Mouse (Mus musculus) adrenal gland, postnatal 36 days (tissue): ENCODE measurements around the gene Reep6. TPM values are rescaled to one million over a fixed set of nuclear protein-coding genes. Genes with fewer than 3 reads are reported as not detected.
A peak's percentile ranks its signal among the peaks of the same experiment; 100 is the strongest.
"Not testable (repeated sequence)": the region's sequence is repeated elsewhere in the genome, so short reads cannot be mapped to it uniquely, and the experiment has no call there.

Experiments
- DNase-seq, 2 experiments: peaks; one replicate each; pipeline ENCODE4 v3.0.0; 2021; ENCODE audit warnings: mixed read lengths in 1 of 2
- total RNA-seq, 2 experiments: library from RNA; stranded (reverse); gene quantifications; 2 replicates each; pipeline ENCODE4 v1.2.3; 2021

The Reep6 gene
- total RNA-seq, 2 experiments from 2014 or later = 11.0 to 13.7 TPM

DNA sequence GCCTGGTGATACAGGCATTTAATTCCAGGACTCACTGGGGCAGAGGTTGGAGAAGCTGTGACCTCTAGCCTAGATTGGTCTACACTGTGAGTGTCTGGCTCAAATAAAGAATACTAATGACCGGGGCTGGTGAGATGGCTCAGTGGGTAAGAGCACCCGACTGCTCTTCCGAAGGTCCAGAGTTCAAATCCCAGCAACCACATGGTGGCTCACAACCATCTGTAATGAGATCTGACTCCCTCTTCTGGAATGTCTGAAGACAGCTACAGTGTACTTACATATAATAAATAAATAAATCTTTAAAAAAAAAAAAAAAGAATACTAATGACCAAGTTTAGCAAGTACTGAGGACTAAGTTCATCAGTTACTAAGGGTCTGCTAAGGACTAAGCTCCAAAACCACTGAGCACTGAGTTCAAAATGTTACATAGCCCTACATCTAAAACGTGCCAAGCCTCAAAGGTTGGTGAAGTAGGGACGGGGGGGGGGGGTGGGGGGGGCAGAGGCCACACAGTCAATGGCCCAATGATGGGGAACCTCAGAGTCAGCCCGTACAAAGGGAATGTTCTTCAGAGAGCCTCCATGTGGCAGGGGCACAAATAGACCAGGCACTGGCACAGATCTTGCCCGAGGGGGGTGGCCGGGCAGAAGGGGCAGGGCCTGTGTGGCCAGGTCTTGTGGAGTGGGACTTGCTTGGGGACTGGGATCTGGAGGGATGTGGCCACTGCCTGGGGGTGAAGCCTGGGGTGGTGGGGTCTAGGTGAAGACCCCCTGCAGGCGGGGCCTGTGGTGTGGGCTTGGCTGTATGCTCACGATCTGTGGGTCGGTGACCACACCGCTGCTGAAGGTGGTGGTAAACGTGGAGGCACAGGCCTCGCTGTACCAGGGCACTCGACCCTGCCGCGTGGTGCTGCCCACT lies 5.4 kb upstream of the Reep6 start:
- DNase-seq = no peak

DNA sequence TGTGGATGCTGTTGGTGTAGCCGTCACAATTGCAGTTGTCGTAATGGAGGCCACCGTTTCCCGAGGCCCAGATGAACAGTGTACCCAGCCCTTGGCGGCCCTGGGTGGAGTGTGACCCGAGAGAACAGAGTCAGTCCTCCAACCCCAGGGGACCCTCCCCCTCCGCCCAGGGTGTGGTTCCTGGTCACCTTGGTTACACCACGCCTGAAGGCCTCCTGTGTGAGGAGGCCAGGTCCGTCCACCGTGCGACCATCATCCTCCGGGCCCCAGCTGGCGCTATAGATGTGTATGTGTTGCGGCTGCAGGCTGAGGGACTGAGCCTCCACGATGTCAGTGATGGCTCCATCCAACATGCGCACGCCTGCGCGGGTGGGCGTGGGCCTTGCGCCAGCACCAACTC lies 4.7 kb upstream of the Reep6 start:
- no peak for DNase-seq

GRCm38 (mm10) chr10:80330084-80330483 lies 331 bp downstream of the Reep6 start:
- DNase-seq = no peak

DNA sequence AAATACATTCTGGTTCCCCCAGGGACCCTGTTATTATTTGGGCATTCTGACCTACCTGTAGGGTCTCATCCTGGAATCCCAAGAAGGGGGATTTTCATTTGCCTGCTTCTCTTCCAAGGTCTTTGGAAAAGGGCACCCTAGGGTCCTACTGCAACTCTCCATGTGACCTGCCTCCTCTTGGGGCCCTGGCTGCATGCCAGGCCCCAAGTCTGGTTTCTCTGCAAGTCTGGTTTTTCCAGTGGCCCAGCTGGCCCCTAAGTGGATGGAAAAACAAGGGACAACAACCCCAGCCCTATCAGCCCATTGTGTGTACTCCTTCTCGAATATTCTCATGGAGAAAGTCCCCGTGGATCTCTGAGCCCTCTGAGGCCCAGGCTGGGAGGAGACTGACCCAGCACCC lies 1.1 kb downstream of the Reep6 start:
- no peak for DNase-seq

GRCm38 (mm10) chr10:80331636-80332524 lies 2.1 kb downstream of the Reep6 start:
- DNase-seq = no peak

GRCm38 (mm10) chr10:80332525-80332989 lies 2.8 kb downstream of the Reep6 start:
- DNase-seq = no peak

DNA sequence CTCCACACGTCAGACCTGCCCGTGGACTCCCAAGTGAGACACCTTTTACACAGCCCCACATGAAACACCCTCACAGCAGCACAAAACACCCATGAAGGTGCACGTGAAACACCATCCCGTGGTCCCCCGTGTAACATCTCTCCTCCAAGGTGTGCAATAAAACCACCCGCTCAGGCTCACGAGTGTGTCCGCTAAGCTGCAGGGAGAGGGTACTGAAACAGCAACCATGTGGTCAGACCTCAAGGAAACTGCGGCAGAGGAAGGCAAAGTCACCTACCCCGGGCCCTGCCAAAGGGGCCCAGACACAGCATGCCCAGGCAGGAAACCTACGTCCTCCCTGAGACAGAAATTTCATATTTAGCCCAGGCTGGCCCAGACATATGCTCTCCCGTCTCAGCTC lies 6.5 kb downstream of the Reep6 start:
- no peak for DNase-seq

GRCm38 (mm10) chr10:80339941-80340750 lies 10.4 kb downstream of the Reep6 start:
- peak; percentile 87 to 88 for DNase-seq

DNA sequence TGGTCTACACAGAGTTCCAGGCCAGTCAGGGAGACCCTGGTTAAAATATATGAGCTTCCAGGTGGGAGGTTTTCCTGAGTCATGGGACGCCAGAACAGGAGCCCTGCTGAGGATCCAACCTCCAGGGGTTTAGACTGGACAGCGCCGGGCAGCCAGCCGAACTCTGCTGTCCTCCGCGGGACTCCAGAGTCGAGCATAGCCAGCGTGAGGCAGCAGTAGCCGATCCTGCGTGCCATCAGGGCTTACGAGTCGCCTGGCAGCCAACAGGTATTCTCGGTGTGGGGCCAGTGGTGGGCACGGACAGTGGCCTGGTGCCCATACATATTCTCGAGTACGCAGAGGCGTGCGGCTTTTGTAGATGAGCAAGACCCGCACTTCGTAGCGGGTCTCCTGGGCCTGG lies 11.3 kb downstream of the Reep6 start:
- no peak for DNase-seq

DNA sequence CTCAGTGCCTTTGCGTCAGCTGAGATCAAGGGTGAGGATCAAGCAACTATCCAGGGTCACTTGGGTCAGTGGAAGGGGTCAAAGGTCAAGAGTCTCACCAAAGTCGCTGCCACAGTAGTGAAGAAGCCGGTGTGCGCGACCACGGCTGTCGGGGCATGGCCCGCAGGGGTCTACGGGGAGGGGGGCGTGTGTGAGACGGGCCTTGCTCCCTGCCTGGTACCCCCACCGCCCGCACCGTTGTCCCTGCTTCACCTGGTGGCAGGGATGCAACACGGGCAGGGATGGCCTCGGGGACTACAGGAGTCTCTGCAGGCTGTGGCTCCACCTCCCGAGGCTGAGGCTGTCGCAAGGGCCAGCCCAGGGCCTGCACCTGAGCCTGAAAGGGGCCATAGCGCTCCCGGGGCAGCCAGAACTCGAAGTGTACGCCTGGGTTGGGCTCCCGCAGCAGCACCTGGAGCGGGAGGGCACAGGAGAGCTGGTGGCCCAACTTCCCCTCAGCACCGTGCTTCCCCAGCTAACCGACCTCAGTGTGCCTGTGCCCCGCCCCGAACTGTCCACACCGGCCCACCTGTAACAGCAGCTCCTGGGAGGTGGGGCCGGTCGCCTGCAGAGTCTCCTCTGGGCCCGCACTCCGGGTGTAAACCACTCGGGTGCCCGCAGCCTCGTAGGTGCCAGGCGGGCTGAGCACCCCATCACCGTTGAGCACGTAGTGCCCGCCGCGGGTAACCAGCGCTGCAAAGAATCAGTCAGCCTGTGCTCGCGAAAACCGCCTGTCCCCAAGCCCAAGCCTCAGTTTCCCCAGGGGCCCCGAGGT lies 11.9 kb downstream of the Reep6 start:
- no peak for DNase-seq

GRCm38 (mm10) chr10:80342305-80342748 lies 12.6 kb downstream of the Reep6 start:
- DNase-seq = no peak

DNA sequence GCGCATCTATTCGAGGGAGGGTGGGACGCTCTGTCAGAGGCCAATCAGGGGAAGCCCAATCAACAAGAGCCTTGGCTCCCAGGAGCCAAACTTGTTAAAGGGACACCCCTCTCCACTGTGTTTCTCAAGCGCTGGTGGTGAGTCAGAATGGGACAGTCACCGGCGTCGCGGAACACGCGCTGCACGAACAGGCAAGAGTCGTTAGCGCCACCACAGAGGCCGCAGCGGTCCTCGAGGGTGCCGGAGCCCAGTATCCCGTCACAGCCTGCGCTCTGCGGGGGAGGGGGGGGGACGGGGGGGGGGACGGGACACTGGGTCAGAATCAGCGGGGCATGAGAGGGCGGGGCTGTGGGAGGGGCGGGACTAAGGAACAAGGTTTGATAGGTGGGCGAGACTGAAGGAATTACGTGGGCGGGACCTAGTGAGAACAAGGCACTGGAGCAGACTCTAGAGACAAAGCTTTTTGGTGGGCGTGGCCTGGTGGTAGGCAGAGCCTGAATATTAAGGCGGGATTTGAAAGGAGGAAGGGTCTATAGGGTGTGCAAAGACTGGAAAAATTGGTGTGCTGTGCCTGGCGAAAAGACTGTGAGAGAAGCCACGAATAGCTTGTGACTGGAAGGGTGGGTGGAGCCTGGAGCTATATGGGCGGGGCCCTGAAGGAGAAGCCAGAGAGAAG lies 13.1 kb downstream of the Reep6 start:
- peak; percentile 74 to 77 for DNase-seq

- no peak for DNase-seq
Measured at GRCm38 (mm10) chr10:80343425-80343895, 13.7 kb downstream of the Reep6 start.

GRCm38 (mm10) chr10:80344131-80344661 lies 14.4 kb downstream of the Reep6 start:
- DNase-seq = no peak

- DNase-seq = no peak
Measured at GRCm38 (mm10) chr10:80345122-80345521, 15.4 kb downstream of the Reep6 start.

DNA sequence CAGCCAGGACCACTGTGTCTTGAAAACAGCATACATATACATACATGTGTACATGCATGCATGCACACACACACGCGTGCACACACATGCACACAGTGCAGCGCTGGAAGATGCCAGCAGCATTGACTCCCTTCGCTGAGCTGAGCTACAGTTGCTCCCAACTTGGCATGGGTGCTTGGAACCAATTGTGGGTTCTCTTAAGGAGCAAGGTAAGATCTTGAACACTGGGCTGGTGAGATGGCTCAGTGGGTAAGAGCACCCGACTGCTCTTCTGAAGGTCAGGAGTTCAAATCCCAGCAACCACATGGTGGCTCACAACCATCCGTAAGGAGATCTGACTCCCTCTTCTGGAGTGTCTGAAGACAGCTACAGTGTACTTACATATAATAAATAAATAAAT lies 16.2 kb downstream of the Reep6 start:
- DNase-seq = not testable (repeated sequence)

- DNase-seq = no peak
Measured at GRCm38 (mm10) chr10:80347514-80347967, 17.8 kb downstream of the Reep6 start.

DNA sequence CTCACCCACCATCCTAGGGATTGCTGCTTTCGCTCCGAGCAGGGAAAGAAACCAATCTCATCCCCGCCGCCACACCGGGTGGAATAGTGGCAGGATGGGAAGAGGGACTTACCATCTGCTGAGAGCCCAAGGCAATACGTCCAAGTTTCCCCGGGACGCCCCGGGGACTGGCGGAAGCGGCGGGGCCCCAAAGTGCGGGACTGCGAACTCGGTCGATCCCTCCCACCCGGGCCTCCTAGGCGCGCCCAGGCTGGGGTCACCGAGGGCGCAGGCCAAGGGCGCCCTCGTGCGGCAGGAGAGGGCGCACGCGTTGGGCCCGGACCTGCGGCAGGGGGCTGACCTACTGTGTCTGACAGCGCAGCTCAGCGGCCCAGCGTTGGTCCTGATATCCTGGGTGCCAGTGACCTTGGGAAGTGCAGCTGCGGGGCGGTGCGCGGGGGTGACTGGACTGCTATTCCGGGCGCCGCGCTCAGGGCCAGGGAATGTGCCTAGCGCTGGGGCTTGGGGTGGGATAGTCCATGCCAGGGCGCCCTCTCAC lies 18.6 kb downstream of the Reep6 start, which contains the start of gene Adamtsl5:
Gene Adamtsl5 (minus strand): TSS at position 169 of the 538 bp plus-strand sequence.
- DNase-seq = peak; percentile 55 to 76

GRCm38 (mm10) chr10:80348981-80349380 lies 19.2 kb downstream of the Reep6 start:
- no peak for DNase-seq
